Comparison of ENCODE assay signal across 8 mouse cellular contexts in genomic region chr5:24902835-24903234, GRCm38 (mm10).
DNase-seq lines count a peak whose midpoint lies in the region; ATAC-seq lines count a peak whose summit lies in the region.

No protein-coding gene starts in this region.

- H3K36me3 ChIP-seq in embryonic facial prominence, embryonic 10.5 days (replicated peaks) = peaks cover 30% of the 10 kb centered on the region

- H3K9me3 ChIP-seq in embryonic facial prominence, embryonic 10.5 days = no peaks in the 10 kb centered on the region

- ATAC-seq in erythroblast, adult 5-6 weeks (replicated peaks; ENCODE audit: low FRiP score, poor library complexity, severe bottlenecking) = no peak

- 0 out of 2 replicates have a peak, but pooled peaks cover 4% of the 10 kb centered on the region for H3K27me3 ChIP-seq in embryonic facial prominence, embryonic 10.5 days (replicated peaks; ENCODE audit: low read depth, poor library complexity, severe bottlenecking)

- WGBS in embryonic facial prominence, embryonic 10.5 days = 30% methylated on average over 4 of the region's 4 CpGs

- no peak overlapping the region for H3K27ac ChIP-seq in embryonic facial prominence, embryonic 10.5 days (replicated peaks)

- peak; percentile 49 for DNase-seq in left cerebral cortex, postnatal 4 days
- no peak for DNase-seq in left cerebral cortex, postnatal 14 days (ENCODE audit: low spot score in 2 of 2)
- peak; percentile 36 for DNase-seq in T-cell, adult 2 months (ENCODE audit: low spot score)
- DNase-seq in embryonic facial prominence, embryonic 10.5 days (ENCODE audit: low spot score) = peak; percentile 36
- peak; percentile 28 to 59 for DNase-seq in kidney, postnatal 25 days
- peak; percentile 68 for DNase-seq in retina, embryonic 14.5 days (ENCODE audit: low spot score)
- no peak for DNase-seq in frontal cortex, postnatal 14 days (ENCODE audit: low spot score in 2 of 2)

- intact Hi-C loops in left cerebral cortex, postnatal 4 days (cut with DNase I) = no loop called here
- intact Hi-C loops in left cerebral cortex, postnatal 14 days (cut with DNase I) = no loop called here

- peaks cover 16% of the 10 kb centered on the region for H3K4me1 ChIP-seq in embryonic facial prominence, embryonic 10.5 days

- H3K4me3 ChIP-seq in embryonic facial prominence, embryonic 10.5 days = no peak overlapping the region

Comparison
In these comparisons a context has a peak if more than half of its experiments do, and no peak if none do; other contexts are left out.
1. DNase-seq: peak in left cerebral cortex, postnatal 4 days (single experiment), T-cell, adult 2 months (single experiment), embryonic facial prominence, embryonic 10.5 days (single experiment), kidney, postnatal 25 days (2 of 2) and retina, embryonic 14.5 days (single experiment); none in left cerebral cortex, postnatal 14 days (0 of 2) and frontal cortex, postnatal 14 days (0 of 2).